Mouse (Mus musculus): ENCODE data around the gene Idua. TPM values are rescaled to one million over a fixed set of nuclear protein-coding genes. Genes with fewer than 3 reads are reported as not detected.

The Idua gene
- polyA plus RNA-seq, 1 experiment from 2014 or later: 5.8 TPM

GRCm38 (mm10) chr5:108662772-108663171, 2.6 kb downstream of the Idua start:
- Histone ChIP-seq H3K27me3 (ENCODE audit: control insufficient read depth, insufficient read depth, low read depth, low read length) (no peaks in the 10 kb centered on the region; the same call in 1 of the 2 replicates), H3K4me3 (ENCODE audit: low read depth, low read length) (no peak overlapping the region), H3K4me1 (ENCODE audit: control insufficient read depth, low read depth, low read length) (peaks cover 17% of the 10 kb centered on the region), H3K9ac (ENCODE audit: low read depth, low read length) (no peak overlapping the region), H3K4me2 (ENCODE audit: low read depth, low read length) (no peak overlapping the region), H3K9me3 (replicated peaks; ENCODE audit: control insufficient read depth, low read length) (no peaks in the 10 kb centered on the region), H3K27ac (ENCODE audit: low read length) (no peak overlapping the region), H3K36me3 (ENCODE audit: control insufficient read depth, insufficient read depth) (no peaks in the 10 kb centered on the region; the same call in 1 of the 2 replicates)
- WGBS (ENCODE audit: insufficient replicate concordance): 65% methylated on average over 4 of the region's 4 CpGs
- no peak for ATAC-seq (ENCODE audit: low read depth)

GRCm38 (mm10) chr5:108665066-108665465, 4.9 kb downstream of the Idua start:
- Histone ChIP-seq H3K27me3 (ENCODE audit: control insufficient read depth, insufficient read depth, low read depth, low read length) (no peaks in the 10 kb centered on the region; the same call in 1 of the 2 replicates), H3K4me1 (ENCODE audit: control insufficient read depth, low read depth, low read length) (peaks cover 16% of the 10 kb centered on the region), H3K36me3 (ENCODE audit: control insufficient read depth, insufficient read depth) (no peaks in the 10 kb centered on the region), H3K9me3 (replicated peaks; ENCODE audit: control insufficient read depth, low read length) (no peaks in the 10 kb centered on the region), H3K4me3 (ENCODE audit: low read depth, low read length) (no peak overlapping the region), H3K9ac (ENCODE audit: low read depth, low read length) (no peak overlapping the region), H3K4me2 (ENCODE audit: low read depth, low read length) (no peak overlapping the region), H3K27ac (ENCODE audit: low read length) (no peak overlapping the region)
- no peak for ATAC-seq (ENCODE audit: low read depth)
- 27% methylated on average over 3 of the region's 3 CpGs for WGBS (ENCODE audit: insufficient replicate concordance)

GRCm38 (mm10) chr5:108667370-108667769, 7.2 kb downstream of the Idua start:
- Histone ChIP-seq H3K27ac (ENCODE audit: low read length) (no peak overlapping the region), H3K27me3 (ENCODE audit: control insufficient read depth, insufficient read depth, low read depth, low read length) (no peaks in the 10 kb centered on the region; the same call in 1 of the 2 replicates), H3K4me3 (ENCODE audit: low read depth, low read length) (no peak overlapping the region), H3K4me2 (ENCODE audit: low read depth, low read length) (no peak overlapping the region), H3K9me3 (replicated peaks; ENCODE audit: control insufficient read depth, low read length) (no peaks in the 10 kb centered on the region), H3K9ac (ENCODE audit: low read depth, low read length) (no peak overlapping the region), H3K36me3 (ENCODE audit: control insufficient read depth, insufficient read depth) (peaks cover 14% of the 10 kb centered on the region), H3K4me1 (ENCODE audit: control insufficient read depth, low read depth, low read length) (peaks cover 19% of the 10 kb centered on the region)
- 75% methylated on average over 2 of the region's 2 CpGs for WGBS (ENCODE audit: insufficient replicate concordance)
- no peak for ATAC-seq (ENCODE audit: low read depth)

GRCm38 (mm10) chr5:108668387-108668932, 8.3 kb downstream of the Idua start:
- peak overlapping the region; percentile 83 for H3K27ac ChIP-seq (ENCODE audit: low read length)
- H3K27me3 ChIP-seq (ENCODE audit: control insufficient read depth, insufficient read depth, low read depth, low read length): no peaks in the 10 kb centered on the region; the same call in 1 of the 2 replicates
- H3K9ac ChIP-seq (ENCODE audit: low read depth, low read length): peak overlapping the region; percentile 62
- 11% methylated on average over 3 of the region's 3 CpGs for WGBS (ENCODE audit: insufficient replicate concordance)
- H3K9me3 ChIP-seq (replicated peaks; ENCODE audit: control insufficient read depth, low read length): no peaks in the 10 kb centered on the region
- H3K4me1 ChIP-seq (ENCODE audit: control insufficient read depth, low read depth, low read length): peaks cover 29% of the 10 kb centered on the region
- H3K36me3 ChIP-seq (ENCODE audit: control insufficient read depth, insufficient read depth): peaks cover 15% of the 10 kb centered on the region
- H3K4me3 ChIP-seq (ENCODE audit: low read depth, low read length): peak overlapping the region; percentile 68
- ATAC-seq (ENCODE audit: low read depth): no peak
- peak overlapping the region; percentile 77 for H3K4me2 ChIP-seq (ENCODE audit: low read depth, low read length)

DNA sequence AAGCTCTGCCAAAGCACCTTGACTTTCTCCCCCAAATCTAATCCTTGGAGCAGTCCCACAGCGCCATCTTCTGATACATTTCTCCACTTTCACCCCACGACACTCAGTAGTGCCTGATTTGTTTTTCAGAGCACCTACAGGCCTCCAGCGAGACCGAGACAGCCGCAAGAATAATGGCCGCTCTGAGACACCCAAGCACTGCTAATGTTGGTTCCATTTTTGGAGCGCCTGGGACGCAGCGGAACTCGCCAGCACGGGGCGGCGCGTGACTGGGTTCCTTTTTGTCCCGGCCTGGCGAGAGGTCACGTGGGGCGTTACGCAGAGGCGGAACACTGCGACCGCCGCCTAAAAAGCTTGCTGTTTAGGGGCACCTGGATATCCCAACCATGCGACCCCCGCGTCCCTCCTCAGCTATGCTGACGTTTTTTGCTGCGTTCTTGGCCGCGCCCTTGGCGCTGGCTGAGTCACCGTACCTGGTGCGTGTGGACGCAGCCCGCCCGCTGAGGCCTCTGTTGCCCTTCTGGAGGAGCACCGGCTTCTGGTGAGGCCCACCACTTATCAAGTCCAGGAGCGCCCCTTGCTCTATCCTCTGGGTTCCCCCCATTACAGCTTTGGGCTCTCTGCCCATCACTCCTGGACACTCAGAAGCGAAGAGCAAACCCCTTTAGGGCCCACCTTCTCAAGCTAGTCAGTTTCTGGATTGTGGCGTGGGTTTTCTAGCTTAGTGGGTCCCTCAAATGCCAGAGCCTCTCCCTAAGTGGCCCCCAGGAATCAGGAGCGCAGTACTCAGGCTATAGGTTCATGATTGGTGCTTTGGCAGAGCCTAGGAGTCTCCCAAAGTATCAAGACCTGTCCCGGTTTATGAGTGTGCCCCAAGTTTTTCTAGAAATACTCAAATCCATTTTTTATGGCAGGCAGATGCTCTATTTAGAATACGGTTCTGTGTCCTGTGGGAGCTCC, 9.1 kb downstream of the Idua start, which contains the start of gene Dgkq:
Gene Dgkq, minus strand, starts transcription at position 696 of the 960 bp plus-strand sequence.
- ATAC-seq (ENCODE audit: low read depth): peak; percentile 79
- peak within 1 kb of the TSS; percentile 68 for H3K4me3 ChIP-seq (ENCODE audit: low read depth, low read length)
- H3K27ac ChIP-seq (ENCODE audit: low read length): peak within 1 kb of the TSS; percentile 83
- 4% methylated on average over 43 of the region's 43 CpGs for WGBS (ENCODE audit: insufficient replicate concordance)
- peak within 1 kb of the TSS; percentile 62 for H3K9ac ChIP-seq (ENCODE audit: low read depth, low read length)
- H3K9me3 ChIP-seq (replicated peaks; ENCODE audit: control insufficient read depth, low read length): no peaks in the 10 kb centered on the region
- no peaks in the 10 kb centered on the region; the same call in 1 of the 2 replicates for H3K27me3 ChIP-seq (ENCODE audit: control insufficient read depth, insufficient read depth, low read depth, low read length)
- H3K36me3 ChIP-seq (ENCODE audit: control insufficient read depth, insufficient read depth): peaks cover 15% of the 10 kb centered on the region
- peak within 1 kb of the TSS; percentile 77 for H3K4me2 ChIP-seq (ENCODE audit: low read depth, low read length)
- H3K4me1 ChIP-seq (ENCODE audit: control insufficient read depth, low read depth, low read length): peaks cover 36% of the 10 kb centered on the region

DNA sequence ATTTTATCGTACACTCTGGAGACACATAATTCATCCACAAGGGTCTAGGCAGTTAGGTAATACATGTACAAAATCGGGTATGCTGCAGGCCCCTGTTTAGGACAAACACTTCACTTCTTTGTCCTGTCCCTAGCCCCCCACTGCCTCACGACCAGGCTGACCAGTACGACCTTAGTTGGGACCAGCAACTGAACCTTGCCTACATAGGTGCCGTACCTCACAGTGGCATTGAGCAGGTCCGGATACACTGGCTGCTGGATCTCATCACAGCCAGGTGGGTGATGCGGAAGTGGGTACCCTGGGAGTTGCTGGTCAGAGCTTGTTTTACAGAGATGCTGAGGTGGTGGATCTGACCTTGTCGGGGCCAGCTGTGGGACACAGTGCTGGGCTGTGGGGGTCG, 9.9 kb downstream of the Idua start:
- peak overlapping the region; percentile 77 for H3K4me2 ChIP-seq (ENCODE audit: low read depth, low read length)
- H3K27me3 ChIP-seq (ENCODE audit: control insufficient read depth, insufficient read depth, low read depth, low read length): no peaks in the 10 kb centered on the region; the same call in 1 of the 2 replicates
- no peaks in the 10 kb centered on the region for H3K9me3 ChIP-seq (replicated peaks; ENCODE audit: control insufficient read depth, low read length)
- H3K36me3 ChIP-seq (ENCODE audit: control insufficient read depth, insufficient read depth): peaks cover 15% of the 10 kb centered on the region
- H3K4me1 ChIP-seq (ENCODE audit: control insufficient read depth, low read depth, low read length): peaks cover 39% of the 10 kb centered on the region
- peak overlapping the region; percentile 68 for H3K4me3 ChIP-seq (ENCODE audit: low read depth, low read length)
- 68% methylated on average over 9 of the region's 9 CpGs for WGBS (ENCODE audit: insufficient replicate concordance)
- peak overlapping the region; percentile 62 for H3K9ac ChIP-seq (ENCODE audit: low read depth, low read length)
- ATAC-seq (ENCODE audit: low read depth): no peak
- peak overlapping the region; percentile 83 for H3K27ac ChIP-seq (ENCODE audit: low read length)

DNA sequence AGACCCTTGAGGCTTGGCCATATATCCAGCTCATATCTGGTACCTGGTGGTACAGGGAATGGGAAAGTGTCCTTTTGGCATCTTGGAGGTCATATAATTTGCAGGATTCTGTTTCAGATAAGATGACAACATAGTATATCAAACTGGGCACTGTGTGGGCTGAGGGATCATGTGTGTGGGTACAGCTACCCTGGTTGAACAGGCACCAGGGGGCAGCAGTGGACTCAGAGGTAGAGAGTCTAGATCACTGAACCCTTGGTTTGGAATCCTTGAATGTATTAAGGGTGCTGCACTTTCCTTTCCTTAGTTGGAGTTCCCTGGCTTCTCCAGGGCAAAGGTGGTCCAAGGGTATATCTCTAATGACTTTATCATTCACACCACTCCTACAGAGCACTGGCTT, 10.7 kb downstream of the Idua start:
- peaks cover 15% of the 10 kb centered on the region for H3K36me3 ChIP-seq (ENCODE audit: control insufficient read depth, insufficient read depth)
- H3K4me1 ChIP-seq (ENCODE audit: control insufficient read depth, low read depth, low read length): peaks cover 47% of the 10 kb centered on the region
- peak overlapping the region; percentile 27; the same call in 1 of the 2 replicates for H3K27ac ChIP-seq (ENCODE audit: low read length)
- H3K4me2 ChIP-seq (ENCODE audit: low read depth, low read length): no peak overlapping the region
- ATAC-seq (ENCODE audit: low read depth): no peak
- H3K9ac ChIP-seq (ENCODE audit: low read depth, low read length): no peak overlapping the region
- no peaks in the 10 kb centered on the region for H3K27me3 ChIP-seq (ENCODE audit: control insufficient read depth, insufficient read depth, low read depth, low read length)
- H3K4me3 ChIP-seq (ENCODE audit: low read depth, low read length): no peak overlapping the region
- H3K9me3 ChIP-seq (replicated peaks; ENCODE audit: control insufficient read depth, low read length): no peaks in the 10 kb centered on the region

- ATAC-seq (ENCODE audit: low read depth): no peak
- Histone ChIP-seq H3K4me3 (ENCODE audit: low read depth, low read length) (no peak overlapping the region), H3K27me3 (ENCODE audit: control insufficient read depth, insufficient read depth, low read depth, low read length) (no peaks in the 10 kb centered on the region), H3K36me3 (ENCODE audit: control insufficient read depth, insufficient read depth) (peaks cover 15% of the 10 kb centered on the region), H3K9me3 (replicated peaks; ENCODE audit: control insufficient read depth, low read length) (no peaks in the 10 kb centered on the region), H3K4me1 (ENCODE audit: control insufficient read depth, low read depth, low read length) (peaks cover 56% of the 10 kb centered on the region), H3K9ac (ENCODE audit: low read depth, low read length) (no peak overlapping the region), H3K27ac (ENCODE audit: low read length) (no peak overlapping the region), H3K4me2 (ENCODE audit: low read depth, low read length) (no peak overlapping the region)
- WGBS (ENCODE audit: insufficient replicate concordance): 89% methylated on average over 12 of the region's 12 CpGs
Observed at GRCm38 (mm10) chr5:108671757-108672156, 11.6 kb downstream of the Idua start.

- Histone ChIP-seq H3K27me3 (ENCODE audit: control insufficient read depth, insufficient read depth, low read depth, low read length) (no peaks in the 10 kb centered on the region), H3K36me3 (ENCODE audit: control insufficient read depth, insufficient read depth) (peaks cover 15% of the 10 kb centered on the region), H3K9me3 (replicated peaks; ENCODE audit: control insufficient read depth, low read length) (no peaks in the 10 kb centered on the region), H3K4me2 (ENCODE audit: low read depth, low read length) (peak overlapping the region; percentile 64), H3K9ac (ENCODE audit: low read depth, low read length) (peak overlapping the region; percentile 68), H3K27ac (ENCODE audit: low read length) (peak overlapping the region; percentile 94), H3K4me1 (ENCODE audit: control insufficient read depth, low read depth, low read length) (peaks cover 63% of the 10 kb centered on the region), H3K4me3 (ENCODE audit: low read depth, low read length) (peak overlapping the region; percentile 56)
- ATAC-seq (ENCODE audit: low read depth): peak; percentile 49
- WGBS (ENCODE audit: insufficient replicate concordance): 49% methylated on average over 2 of the region's 2 CpGs
Observed at GRCm38 (mm10) chr5:108674624-108675023, 14.5 kb downstream of the Idua start.
